Comparison of ENCODE assay signal across 13 mouse cellular contexts in the genomic region with DNA sequence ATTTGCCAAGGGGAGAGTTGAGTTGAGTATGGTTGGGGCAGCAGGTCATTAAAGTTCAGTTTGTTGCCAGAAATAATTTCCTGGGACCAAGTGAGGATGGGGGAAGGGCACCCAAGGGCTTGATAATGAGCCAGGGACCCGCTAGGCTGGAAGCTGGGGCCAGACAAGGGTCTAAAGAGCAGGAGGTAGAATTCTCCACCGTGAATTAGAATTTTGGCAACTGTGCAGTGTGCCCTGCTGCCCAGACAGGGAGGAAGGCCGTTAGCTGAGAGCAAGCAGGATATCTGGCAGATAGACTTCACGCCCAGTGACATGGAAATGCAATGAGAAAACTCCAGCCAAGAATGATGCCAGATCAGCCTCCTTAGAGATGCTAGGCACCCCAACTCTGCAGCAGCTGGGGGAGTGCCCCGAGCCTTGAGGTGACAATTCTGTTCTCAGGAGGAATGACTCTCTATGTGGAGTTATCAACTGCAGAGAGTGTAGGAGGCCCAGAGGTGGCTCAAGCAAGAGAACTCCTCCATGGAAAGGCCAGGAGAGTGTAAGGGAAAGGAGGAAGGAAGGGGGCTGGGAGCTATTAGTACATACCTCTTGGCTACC. TPM values are rescaled to one million over a fixed set of nuclear protein-coding genes. Genes with fewer than 3 reads are reported as not detected.
A peak's percentile ranks its signal among the peaks of the same experiment; 100 is the strongest.
DNase-seq lines count a peak whose midpoint lies in the region; ATAC-seq lines count a peak whose summit lies in the region.
"Had no signal": no experiment of that assay in that cellular context is flagged by ENCODE, and none has a peak within 500 bp of the region (broad histone marks: within the 10 kb centered on the region; RNA-seq: fewer than 3 reads in every experiment).

No protein-coding gene starts in this region.

- 30% methylated on average over 5 of the region's 5 CpGs for WGBS in forebrain, embryonic 13.5 days
- WGBS in forebrain, embryonic 15.5 days = 21% methylated on average over 5 of the region's 5 CpGs
- WGBS in midbrain, embryonic 14.5 days = 35% methylated on average over 5 of the region's 5 CpGs
- 37% methylated on average over 5 of the region's 5 CpGs for WGBS in midbrain, embryonic 13.5 days
- 14% methylated on average over 5 of the region's 5 CpGs for WGBS in heart, embryonic 15.5 days
- 31% methylated on average over 5 of the region's 5 CpGs for WGBS in liver, embryonic 12.5 days (ENCODE audit: insufficient replicate concordance)

- no peak for ATAC-seq in forebrain, embryonic 13.5 days
- ATAC-seq in forebrain, embryonic 15.5 days (replicated peaks) = no peak
- no peak for ATAC-seq in midbrain, embryonic 14.5 days (ENCODE audit: low FRiP score, low TSS enrichment)
- no peak for ATAC-seq in midbrain, embryonic 13.5 days
- no peak; the same call in 1 of the 2 replicates for ATAC-seq in heart, embryonic 15.5 days (replicated peaks; ENCODE audit: insufficient number of reproducible peaks, insufficient read depth, low FRiP score, low read depth)
- ATAC-seq in liver, embryonic 12.5 days = no peak
- ATAC-seq: Patski had no signal

- H3K9me3 ChIP-seq in forebrain, embryonic 13.5 days (replicated peaks) = no peaks in the 10 kb centered on the region
- H3K9me3 ChIP-seq in forebrain, embryonic 15.5 days = no peaks in the 10 kb centered on the region
- no peaks in the 10 kb centered on the region for H3K9me3 ChIP-seq in midbrain, embryonic 14.5 days (ENCODE audit: control insufficient read depth, low read length)
- H3K9me3 ChIP-seq in midbrain, embryonic 13.5 days = no peaks in the 10 kb centered on the region
- H3K9me3 ChIP-seq in heart, embryonic 15.5 days (replicated peaks) = no peaks in the 10 kb centered on the region
- H3K9me3 ChIP-seq in liver, embryonic 12.5 days (replicated peaks) = no peaks in the 10 kb centered on the region
- H3K9me3 ChIP-seq: kidney, embryonic 15.5 days; lung, embryonic 15.5 days; neural tube, embryonic 15.5 days had no signal

- peak; percentile 15 for DNase-seq in midbrain, embryonic 14.5 days
- no peak for DNase-seq in kidney, postnatal 14 days
- DNase-seq in lung, postnatal 36 days = no peak
- DNase-seq: right cerebral cortex, postnatal 14 days had no signal

- H3K9ac ChIP-seq in forebrain, embryonic 13.5 days = no peak overlapping the region
- no peak overlapping the region for H3K9ac ChIP-seq in forebrain, embryonic 15.5 days (replicated peaks)
- no peak overlapping the region for H3K9ac ChIP-seq in midbrain, embryonic 14.5 days (replicated peaks; ENCODE audit: low read length)
- no peak overlapping the region for H3K9ac ChIP-seq in midbrain, embryonic 13.5 days (replicated peaks)
- peak overlapping the region; percentile 41; the same call in 1 of the 2 replicates for H3K9ac ChIP-seq in heart, embryonic 15.5 days
- H3K9ac ChIP-seq in liver, embryonic 12.5 days = no peak overlapping the region
- H3K9ac ChIP-seq: kidney, embryonic 15.5 days; lung, embryonic 15.5 days; neural tube, embryonic 15.5 days had no signal

- no peak overlapping the region for H3K4me3 ChIP-seq in forebrain, embryonic 13.5 days
- H3K4me3 ChIP-seq in forebrain, embryonic 15.5 days = no peak overlapping the region
- no peak overlapping the region for H3K4me3 ChIP-seq in midbrain, embryonic 14.5 days (replicated peaks; ENCODE audit: low read depth, low read length)
- no peak overlapping the region for H3K4me3 ChIP-seq in midbrain, embryonic 13.5 days (replicated peaks)
- no peak overlapping the region for H3K4me3 ChIP-seq in heart, embryonic 15.5 days
- no peak overlapping the region for H3K4me3 ChIP-seq in liver, embryonic 12.5 days
- H3K4me3 ChIP-seq: kidney, embryonic 15.5 days; lung, embryonic 15.5 days; neural tube, embryonic 15.5 days had no signal

- peaks cover 5% of the 10 kb centered on the region; the same call in 1 of the 2 replicates for H3K27me3 ChIP-seq in forebrain, embryonic 13.5 days
- no peaks in the 10 kb centered on the region for H3K27me3 ChIP-seq in forebrain, embryonic 15.5 days
- peaks cover 10% of the 10 kb centered on the region for H3K27me3 ChIP-seq in midbrain, embryonic 14.5 days (ENCODE audit: control insufficient read depth, insufficient read depth, low read length)
- peaks cover 21% of the 10 kb centered on the region; the same call in 1 of the 2 replicates for H3K27me3 ChIP-seq in midbrain, embryonic 13.5 days
- no peaks in the 10 kb centered on the region for H3K27me3 ChIP-seq in heart, embryonic 15.5 days
- peaks cover 53% of the 10 kb centered on the region for H3K27me3 ChIP-seq in liver, embryonic 12.5 days (replicated peaks)
- H3K27me3 ChIP-seq: Patski had no signal

- H3K27ac ChIP-seq in forebrain, embryonic 13.5 days = no peak overlapping the region
- H3K27ac ChIP-seq in forebrain, embryonic 15.5 days (replicated peaks) = no peak overlapping the region; the same call in 1 of the 2 replicates
- no peak overlapping the region for H3K27ac ChIP-seq in midbrain, embryonic 14.5 days (replicated peaks; ENCODE audit: low read depth, low read length)
- H3K27ac ChIP-seq in midbrain, embryonic 13.5 days = no peak overlapping the region
- peak overlapping the region; percentile 81 for H3K27ac ChIP-seq in heart, embryonic 15.5 days
- H3K27ac ChIP-seq in liver, embryonic 12.5 days = no peak overlapping the region
- H3K27ac ChIP-seq: kidney, embryonic 15.5 days; lung, embryonic 15.5 days; neural tube, embryonic 15.5 days had no signal

- H3K4me2 ChIP-seq in forebrain, embryonic 13.5 days = 0 out of 2 replicates have a peak overlapping the region, but pooled peaks have one; percentile 5
- no peak overlapping the region for H3K4me2 ChIP-seq in forebrain, embryonic 15.5 days (replicated peaks)
- H3K4me2 ChIP-seq in midbrain, embryonic 14.5 days (ENCODE audit: low read length) = no peak overlapping the region
- H3K4me2 ChIP-seq in midbrain, embryonic 13.5 days (replicated peaks) = no peak overlapping the region
- peak overlapping the region; percentile 92 for H3K4me2 ChIP-seq in heart, embryonic 15.5 days
- no peak overlapping the region for H3K4me2 ChIP-seq in liver, embryonic 12.5 days
- H3K4me2 ChIP-seq: kidney, embryonic 15.5 days; lung, embryonic 15.5 days; neural tube, embryonic 15.5 days had no signal

- H3K4me1 ChIP-seq in forebrain, embryonic 13.5 days = peaks cover 22% of the 10 kb centered on the region
- peaks cover 26% of the 10 kb centered on the region for H3K4me1 ChIP-seq in forebrain, embryonic 15.5 days
- H3K4me1 ChIP-seq in midbrain, embryonic 14.5 days (ENCODE audit: control insufficient read depth, insufficient read depth, low read length) = peaks cover 11% of the 10 kb centered on the region
- peaks cover 21% of the 10 kb centered on the region for H3K4me1 ChIP-seq in midbrain, embryonic 13.5 days (replicated peaks)
- H3K4me1 ChIP-seq in heart, embryonic 15.5 days (replicated peaks) = peaks cover 17% of the 10 kb centered on the region
- peaks cover 6% of the 10 kb centered on the region; the same call in 1 of the 2 replicates for H3K4me1 ChIP-seq in liver, embryonic 12.5 days

- H3K36me3 ChIP-seq in forebrain, embryonic 13.5 days (ENCODE audit: poor library complexity, severe bottlenecking) = no peaks in the 10 kb centered on the region
- H3K36me3 ChIP-seq in forebrain, embryonic 15.5 days = no peaks in the 10 kb centered on the region
- H3K36me3 ChIP-seq in midbrain, embryonic 14.5 days (ENCODE audit: control insufficient read depth, insufficient read depth, low read length) = no peaks in the 10 kb centered on the region
- no peaks in the 10 kb centered on the region for H3K36me3 ChIP-seq in midbrain, embryonic 13.5 days
- no peaks in the 10 kb centered on the region for H3K36me3 ChIP-seq in heart, embryonic 15.5 days
- no peaks in the 10 kb centered on the region for H3K36me3 ChIP-seq in liver, embryonic 12.5 days
- H3K36me3 ChIP-seq: kidney, embryonic 15.5 days; lung, embryonic 15.5 days; neural tube, embryonic 15.5 days had no signal

RNA-seq across cellular contexts. Expression of a gene that starts 1.6 kb away (rescaled TPM):
- polyA plus RNA-seq in forebrain, embryonic 13.5 days (2015; fragmentation: Nextera tagmentation; extraction: Ambion mirVana) = 16.0 and 16.2 TPM in 2 replicates
- 28.6 and 33.3 TPM in 2 replicates for polyA plus RNA-seq in forebrain, embryonic 15.5 days (2015; fragmentation: Nextera tagmentation; extraction: Ambion mirVana)
- polyA plus RNA-seq in midbrain, embryonic 14.5 days (2014; fragmentation: Nextera tagmentation; extraction: Ambion mirVana) = 39.6 and 39.7 TPM in 2 replicates
- 24.9 and 26.9 TPM in 2 replicates for polyA plus RNA-seq in midbrain, embryonic 13.5 days (2015; fragmentation: Nextera tagmentation; extraction: Ambion mirVana)
- polyA plus RNA-seq in heart, embryonic 15.5 days (2015; fragmentation: Nextera tagmentation; extraction: Ambion mirVana) = 12.7 and 13.9 TPM in 2 replicates
- polyA plus RNA-seq in liver, embryonic 12.5 days (2016; fragmentation: Nextera tagmentation; extraction: Ambion mirVana) = 1.3 and 1.4 TPM in 2 replicates

Comparison
In these comparisons a context has a peak if more than half of its experiments do, and no peak if none do; other contexts are left out.
1. H3K4me2 ChIP-seq: peak in forebrain, embryonic 13.5 days (single experiment) and heart, embryonic 15.5 days (single experiment); none in forebrain, embryonic 15.5 days (single experiment), midbrain, embryonic 14.5 days (single experiment), midbrain, embryonic 13.5 days (single experiment) and liver, embryonic 12.5 days (single experiment).